20 mouse cellular contexts compared by ENCODE assay signal in the genomic region with DNA sequence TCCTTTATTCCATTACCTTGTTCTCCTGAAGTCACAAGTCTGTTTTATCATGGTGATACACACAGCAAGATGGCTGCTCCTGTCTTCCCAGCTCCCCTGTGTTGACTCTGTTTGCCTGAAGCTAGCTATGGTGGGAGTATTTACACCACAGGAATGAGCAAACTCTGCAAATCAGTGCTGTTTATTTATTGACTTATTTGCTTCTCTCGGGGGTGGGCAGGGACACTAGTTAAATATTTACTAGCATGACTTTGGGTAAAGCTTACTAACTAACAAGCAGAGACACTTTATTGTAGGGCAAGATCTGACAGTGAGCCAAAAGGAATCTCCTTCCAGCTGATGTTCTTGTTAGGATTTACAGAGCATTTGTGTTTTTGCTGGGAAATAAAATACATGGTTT.
DNase-seq lines count a peak whose midpoint lies in the region; ATAC-seq and TF ChIP-seq lines count a peak whose summit lies in the region.
"Had no signal": no experiment of that assay in that cellular context is flagged by ENCODE, and none has a peak within 500 bp of the region (broad histone marks: within the 10 kb centered on the region; RNA-seq: fewer than 3 reads in every experiment).

No protein-coding gene starts in this region.

- no peak overlapping the region for H3K4me2 ChIP-seq in kidney, embryonic 15.5 days
- no peak overlapping the region for H3K4me2 ChIP-seq in intestine, embryonic 15.5 days (replicated peaks)
- no peak overlapping the region for H3K4me2 ChIP-seq in hindbrain, postnatal 0 days (ENCODE audit: low read depth, low read length)
- H3K4me2 ChIP-seq: embryonic facial prominence, embryonic 12.5 days; forebrain, embryonic 15.5 days; heart, embryonic 11.5 days; heart, embryonic 15.5 days had no signal

- H3K36me3 ChIP-seq in kidney, adult 2 months (ENCODE audit: control insufficient read depth, insufficient read depth, low read length): no peaks in the 10 kb centered on the region
- no peaks in the 10 kb centered on the region for H3K36me3 ChIP-seq in kidney, embryonic 15.5 days
- no peaks in the 10 kb centered on the region for H3K36me3 ChIP-seq in intestine, embryonic 15.5 days
- H3K36me3 ChIP-seq in hindbrain, postnatal 0 days (ENCODE audit: insufficient read depth, low read length): no peaks in the 10 kb centered on the region
- H3K36me3 ChIP-seq: embryonic facial prominence, embryonic 12.5 days; forebrain, embryonic 15.5 days; heart, embryonic 15.5 days; hindbrain, embryonic 10.5 days had no signal

- no peaks in the 10 kb centered on the region for H3K27me3 ChIP-seq in kidney, adult 2 months (replicated peaks; ENCODE audit: control insufficient read depth, insufficient read depth, low read length)
- H3K27me3 ChIP-seq in kidney, embryonic 15.5 days: no peaks in the 10 kb centered on the region
- no peaks in the 10 kb centered on the region for H3K27me3 ChIP-seq in intestine, embryonic 15.5 days (replicated peaks)
- no peaks in the 10 kb centered on the region for H3K27me3 ChIP-seq in hindbrain, postnatal 0 days (ENCODE audit: insufficient read depth, low read length)
- H3K27me3 ChIP-seq: embryonic facial prominence, embryonic 12.5 days; forebrain, embryonic 15.5 days; heart, embryonic 15.5 days had no signal

- DNase-seq in kidney, adult 11 months: peak; percentile 67
- no peak for DNase-seq in kidney, postnatal 4 days
- DNase-seq in kidney, adult 2 months: peak; percentile 91
- DNase-seq in kidney, postnatal 14 days: peak; percentile 34
- no peak for DNase-seq in urinary bladder, postnatal 25 days (ENCODE audit: low spot score)
- DNase-seq in hindbrain, postnatal 0 days (ENCODE audit: low spot score): no peak
- DNase-seq: adrenal gland, postnatal 14 days; cerebellum, adult 11-12 months; cerebellum, adult 9-10 months; cerebellum, postnatal 25 days; gastrocnemius, postnatal 10 days; heart, adult 2 months; heart, postnatal 14 days had no signal

- peak overlapping the region; percentile 96 for H3K27ac ChIP-seq in kidney, adult 2 months (ENCODE audit: insufficient read depth, low read depth, low read length)
- peak overlapping the region; percentile 32; the same call in 1 of the 2 replicates for H3K27ac ChIP-seq in kidney, embryonic 15.5 days
- H3K27ac ChIP-seq in intestine, embryonic 15.5 days: no peak overlapping the region
- H3K27ac ChIP-seq in hindbrain, postnatal 0 days: no peak overlapping the region
- H3K27ac ChIP-seq: embryonic facial prominence, embryonic 12.5 days; forebrain, embryonic 15.5 days; heart, adult 2 months; heart, embryonic 15.5 days; hindbrain, embryonic 10.5 days had no signal

- peak; percentile 70 for ATAC-seq in kidney, embryonic 15.5 days (replicated peaks; ENCODE audit: low FRiP score)
- no peak for ATAC-seq in intestine, embryonic 15.5 days
- no peak for ATAC-seq in hindbrain, postnatal 0 days
- ATAC-seq: forebrain, embryonic 15.5 days had no signal

- H3K9me3 ChIP-seq in kidney, embryonic 15.5 days (replicated peaks): no peaks in the 10 kb centered on the region
- no peaks in the 10 kb centered on the region for H3K9me3 ChIP-seq in intestine, embryonic 15.5 days
- no peaks in the 10 kb centered on the region for H3K9me3 ChIP-seq in hindbrain, postnatal 0 days (ENCODE audit: low read length)
- H3K9me3 ChIP-seq: embryonic facial prominence, embryonic 12.5 days; forebrain, embryonic 15.5 days; heart, embryonic 15.5 days; hindbrain, embryonic 10.5 days had no signal

- H3K4me3 ChIP-seq in kidney, adult 2 months (ENCODE audit: insufficient read depth, low read depth, low read length): no peak overlapping the region; the same call in 1 of the 2 replicates
- no peak overlapping the region for H3K4me3 ChIP-seq in kidney, embryonic 15.5 days (replicated peaks)
- no peak overlapping the region for H3K4me3 ChIP-seq in intestine, embryonic 15.5 days (replicated peaks)
- H3K4me3 ChIP-seq in hindbrain, postnatal 0 days (ENCODE audit: low read length): no peak overlapping the region
- H3K4me3 ChIP-seq: embryonic facial prominence, embryonic 12.5 days; forebrain, embryonic 15.5 days; heart, adult 2 months; heart, embryonic 15.5 days; hindbrain, embryonic 10.5 days had no signal

- TF ChIP-seq POLR2A in kidney, adult 2 months (IDR thresholded peaks at IDR 0.05; ENCODE audit: low read depth, low read length): no peak

- 26% methylated on average over 1 of the region's 1 CpGs for WGBS in kidney, adult 2 months
- 53% methylated on average over 1 of the region's 1 CpGs for WGBS in kidney, embryonic 15.5 days
- 38% methylated on average over 1 of the region's 1 CpGs for WGBS in intestine, embryonic 15.5 days
- 55% methylated on average over 1 of the region's 1 CpGs for WGBS in hindbrain, postnatal 0 days

- no peak for TF ChIP-seq CTCF in kidney, adult 2 months (conservative IDR thresholded peaks at IDR 0.05; ENCODE audit: insufficient read depth, insufficient read length, low read depth, low read length)
- no peak for TF ChIP-seq CTCF in hindbrain, postnatal 0 days (IDR thresholded peaks at IDR 0.05; ENCODE audit: low read depth)

- H3K4me1 ChIP-seq in kidney, adult 2 months (ENCODE audit: control insufficient read depth, insufficient read depth, low read length): no peaks in the 10 kb centered on the region
- H3K4me1 ChIP-seq in kidney, embryonic 15.5 days: peaks cover 2% of the 10 kb centered on the region; the same call in 1 of the 2 replicates
- H3K4me1 ChIP-seq in intestine, embryonic 15.5 days (replicated peaks): no peaks in the 10 kb centered on the region
- no peaks in the 10 kb centered on the region for H3K4me1 ChIP-seq in hindbrain, postnatal 0 days (ENCODE audit: insufficient read depth, low read length)
- H3K4me1 ChIP-seq: embryonic facial prominence, embryonic 12.5 days; heart, embryonic 15.5 days had no signal

- H3K9ac ChIP-seq in kidney, embryonic 15.5 days: no peak overlapping the region
- no peak overlapping the region for H3K9ac ChIP-seq in intestine, embryonic 15.5 days
- no peak overlapping the region for H3K9ac ChIP-seq in hindbrain, postnatal 0 days (replicated peaks; ENCODE audit: low read length)
- H3K9ac ChIP-seq: embryonic facial prominence, embryonic 12.5 days; forebrain, embryonic 15.5 days; heart, embryonic 15.5 days had no signal

Comparison
In these comparisons a context has a peak if more than half of its experiments do, and no peak if none do; other contexts are left out.
1. DNase-seq: peak in kidney, adult 11 months (single experiment), kidney, adult 2 months (single experiment) and kidney, postnatal 14 days (single experiment); none in kidney, postnatal 4 days (0 of 2), urinary bladder, postnatal 25 days (single experiment) and hindbrain, postnatal 0 days (single experiment).
2. H3K27ac ChIP-seq: peak in kidney, adult 2 months (single experiment) and kidney, embryonic 15.5 days (single experiment); none in intestine, embryonic 15.5 days (single experiment) and hindbrain, postnatal 0 days (single experiment).